Mouse (Mus musculus): Measurements from ENCODE around the gene Cyp4f13.

Cyp4f13 gene

DNA sequence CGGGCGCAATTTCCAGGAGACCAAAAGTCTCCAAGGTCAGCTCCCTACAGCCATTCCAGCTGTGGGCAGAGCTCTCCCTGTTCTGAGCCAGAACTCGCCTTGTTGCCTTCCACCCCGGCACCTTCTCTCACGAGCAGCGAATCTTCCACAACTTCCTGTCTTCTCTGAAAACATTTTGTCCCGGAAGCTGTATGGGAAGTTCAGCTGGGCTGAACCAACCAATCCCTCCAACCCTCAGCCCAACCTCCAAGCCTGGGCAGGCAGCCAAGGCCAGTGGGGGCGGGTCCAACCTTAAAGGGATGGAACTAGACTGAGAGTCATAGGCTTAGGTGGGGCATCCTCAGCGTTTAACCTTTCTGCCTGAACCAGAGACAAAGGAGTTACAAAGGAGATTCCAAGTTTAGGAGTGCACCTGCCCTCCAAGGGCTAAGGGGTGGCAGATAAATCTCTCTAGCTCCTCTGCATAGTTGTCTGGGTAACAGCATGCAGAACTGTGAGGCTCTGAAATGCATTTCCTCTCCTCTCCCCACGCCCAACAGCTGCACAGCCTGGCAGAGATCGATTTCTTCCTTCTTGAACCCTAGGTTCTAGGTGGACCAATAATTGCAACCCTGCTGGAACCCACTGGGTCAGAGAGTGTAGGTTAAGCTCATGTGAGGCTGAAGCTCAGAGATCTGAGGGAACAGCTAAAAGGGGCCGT lies at the start of gene Cyp4f13:
Gene Cyp4f13 (minus strand): TSS at position 188 of the 700 bp plus-strand sequence.
- DNase-seq = peak; percentile 99

DNA sequence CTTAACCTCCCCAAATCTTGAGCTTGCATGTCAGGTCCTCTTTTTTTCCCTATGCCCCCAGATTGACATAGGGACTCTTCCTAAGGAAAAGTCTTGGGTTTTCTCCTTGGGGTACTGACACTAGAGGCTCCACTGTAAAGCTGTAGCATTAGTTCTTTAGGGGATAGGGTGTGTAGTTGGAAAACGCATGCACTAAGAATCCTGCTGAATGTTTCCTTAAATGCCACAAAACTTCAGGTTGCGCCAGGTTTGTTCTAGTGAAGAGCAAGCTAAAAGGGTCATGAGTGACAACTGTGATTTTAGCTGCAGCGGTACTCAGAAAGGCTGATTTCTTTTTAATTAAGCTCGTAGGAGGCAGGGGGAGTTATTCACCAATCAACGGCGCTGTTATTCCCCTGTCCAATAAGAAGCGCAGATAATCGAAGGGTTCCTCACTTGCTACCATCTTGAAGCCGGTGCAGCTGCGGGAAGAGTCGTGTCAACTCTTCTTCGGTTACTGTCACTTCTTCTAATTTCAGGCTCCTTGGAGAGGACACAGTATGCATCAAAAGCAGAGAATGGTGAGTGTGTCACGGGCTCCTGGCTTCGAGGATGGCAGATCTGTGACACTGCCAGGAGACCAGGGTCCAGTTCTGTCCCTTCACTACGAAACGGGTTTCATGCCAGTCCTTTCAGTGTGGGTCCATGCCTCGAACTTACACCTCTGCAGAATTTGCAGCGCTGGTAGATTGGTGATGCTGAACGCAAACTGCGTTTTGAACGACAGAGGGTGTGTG lies 45.7 kb upstream of the Cyp4f13 start, which contains the start of gene Zfp952:
Gene Zfp952 (plus strand): TSS at position 431 of the 776 bp plus-strand sequence.
- peak; percentile 88 for DNase-seq

GRCm38 (mm10) chr17:32991965-32992698 lies 44.9 kb upstream of the Cyp4f13 start:
- no peak for DNase-seq

- no peak for DNase-seq
Measured at GRCm38 (mm10) chr17:32986301-32986700, 39.1 kb upstream of the Cyp4f13 start.

GRCm38 (mm10) chr17:32981361-32981760 lies 34.2 kb upstream of the Cyp4f13 start:
- DNase-seq = no peak

GRCm38 (mm10) chr17:32965623-32966290 lies 18.6 kb upstream of the Cyp4f13 start, which contains the start of gene Zfp472:
Zfp472 (plus strand) TSS chr17:32965814.
- peak; percentile 93 for DNase-seq

GRCm38 (mm10) chr17:32965253-32965622 lies 18.0 kb upstream of the Cyp4f13 start:
- DNase-seq = no peak

- DNase-seq = peak; percentile 86
Measured at GRCm38 (mm10) chr17:32951441-32951840, 4.2 kb upstream of the Cyp4f13 start.

DNA sequence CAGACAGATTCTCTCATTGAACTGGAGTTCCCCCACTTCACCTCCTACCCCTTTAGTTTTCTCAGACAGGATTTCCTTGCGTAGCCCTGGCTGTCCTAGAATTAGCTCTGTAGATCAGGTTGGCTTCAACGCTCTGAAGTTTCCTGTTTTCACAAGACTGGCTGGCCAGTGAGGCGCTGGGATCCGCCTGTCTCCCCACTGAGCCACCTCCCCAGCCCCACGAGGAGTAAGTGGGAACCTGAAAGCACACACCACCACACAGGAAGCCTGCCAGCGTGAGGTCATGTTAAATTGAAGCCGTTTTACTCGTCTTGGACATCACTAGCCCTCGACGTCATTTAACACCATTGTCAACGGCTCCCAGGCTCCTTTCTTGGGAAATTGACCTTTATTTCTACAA lies 3.8 kb upstream of the Cyp4f13 start:
- no peak for DNase-seq

- DNase-seq = no peak
Measured at GRCm38 (mm10) chr17:32950136-32950535, 2.9 kb upstream of the Cyp4f13 start.

DNA sequence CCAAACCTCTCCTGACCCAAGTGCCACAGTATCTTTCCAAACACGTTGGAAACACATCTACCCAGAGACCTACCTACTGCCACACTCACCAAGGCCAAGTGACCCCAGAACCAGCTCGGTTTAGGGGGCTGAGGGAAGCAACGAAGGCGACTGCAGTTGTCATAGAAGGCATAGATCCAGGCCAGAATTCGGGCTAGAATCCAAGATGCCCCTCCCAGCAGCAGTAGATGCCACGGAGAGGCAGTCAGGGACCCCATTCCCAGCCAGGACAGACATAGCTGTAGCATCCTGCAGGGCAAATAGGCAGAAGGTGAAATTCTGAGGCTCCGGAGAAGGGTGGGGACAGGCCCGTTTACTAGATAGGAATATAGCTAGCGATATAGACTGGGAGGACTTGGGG lies 486 bp downstream of the Cyp4f13 start:
- no peak for DNase-seq

- no peak for DNase-seq
Measured at GRCm38 (mm10) chr17:32944402-32945035, 2.7 kb downstream of the Cyp4f13 start.

DNA sequence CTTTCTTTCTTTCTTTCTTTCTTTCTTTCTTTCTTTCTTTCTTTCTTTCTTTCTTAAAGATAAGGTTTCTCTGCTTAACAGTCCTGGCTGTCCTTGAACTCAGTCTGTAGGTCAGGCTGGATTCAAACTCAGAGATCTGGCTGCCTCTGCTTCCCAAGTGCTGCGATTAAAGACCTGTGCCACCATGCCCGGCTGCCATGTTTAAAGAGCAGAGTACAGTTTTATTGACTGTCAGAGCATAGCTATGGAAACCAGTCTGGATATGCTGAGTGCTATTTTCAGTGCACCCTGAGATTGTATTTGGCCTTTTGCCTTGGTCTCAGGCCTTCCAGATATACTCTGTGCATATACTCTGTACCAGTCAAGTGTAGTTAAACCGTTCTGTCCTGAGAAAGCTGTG lies 3.5 kb downstream of the Cyp4f13 start:
- DNase-seq = no peak

- no peak for DNase-seq
Measured at GRCm38 (mm10) chr17:32939831-32940230, 7.4 kb downstream of the Cyp4f13 start.

DNA sequence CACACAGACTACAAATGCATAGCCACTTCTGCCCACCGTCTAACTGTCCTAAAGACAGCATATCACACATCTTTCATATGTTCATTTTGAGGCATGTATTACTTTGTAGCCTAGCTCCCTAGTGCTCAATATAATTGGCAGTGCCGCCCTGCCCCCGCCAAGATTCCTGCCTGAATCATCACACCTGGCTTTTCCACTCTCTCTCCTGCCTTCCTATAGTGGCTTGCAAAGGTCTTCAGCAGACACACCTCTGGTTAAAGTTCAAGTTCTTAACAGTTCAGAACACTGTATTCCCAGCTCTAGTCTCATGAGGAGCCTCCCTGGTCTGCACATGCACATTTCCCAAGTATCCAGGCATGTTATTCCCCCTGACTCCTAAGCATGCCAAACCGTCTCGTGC lies 19.4 kb downstream of the Cyp4f13 start:
- DNase-seq = no peak

DNA sequence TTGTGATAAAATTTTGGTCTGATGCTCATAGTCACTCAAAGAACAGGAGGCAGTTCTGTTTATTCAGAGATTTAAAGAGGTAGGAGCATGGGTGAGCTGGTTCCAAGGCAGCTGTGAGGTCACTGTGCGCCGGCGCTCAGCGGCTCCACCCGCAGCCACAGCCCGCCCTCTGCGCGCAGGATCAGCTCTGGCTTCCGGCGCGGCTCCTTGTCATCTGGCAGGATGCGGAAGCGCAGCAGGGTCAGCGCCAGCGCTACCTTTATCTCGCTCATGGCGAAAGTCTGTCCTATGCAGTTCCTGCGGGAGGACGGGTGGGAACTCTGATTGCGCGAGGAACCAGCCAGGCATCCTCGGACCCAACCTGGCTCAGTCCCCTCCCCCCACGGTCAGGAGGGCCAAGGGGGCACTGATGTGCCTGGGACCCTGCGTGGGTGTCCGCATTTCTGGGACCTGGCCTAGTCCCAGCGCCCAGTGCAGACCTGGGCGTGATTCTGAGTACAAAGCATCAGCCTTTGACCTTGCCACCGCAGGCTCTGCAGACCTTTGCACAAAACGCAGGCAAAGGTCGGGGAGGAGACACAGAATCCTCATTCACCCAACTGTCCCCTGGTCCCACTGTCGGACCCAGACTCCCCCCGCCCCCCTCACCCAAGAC lies 22.4 kb downstream of the Cyp4f13 start:
- peak; percentile 74 for DNase-seq

GRCm38 (mm10) chr17:32923681-32924080 lies 23.5 kb downstream of the Cyp4f13 start:
- no peak for DNase-seq

DNA sequence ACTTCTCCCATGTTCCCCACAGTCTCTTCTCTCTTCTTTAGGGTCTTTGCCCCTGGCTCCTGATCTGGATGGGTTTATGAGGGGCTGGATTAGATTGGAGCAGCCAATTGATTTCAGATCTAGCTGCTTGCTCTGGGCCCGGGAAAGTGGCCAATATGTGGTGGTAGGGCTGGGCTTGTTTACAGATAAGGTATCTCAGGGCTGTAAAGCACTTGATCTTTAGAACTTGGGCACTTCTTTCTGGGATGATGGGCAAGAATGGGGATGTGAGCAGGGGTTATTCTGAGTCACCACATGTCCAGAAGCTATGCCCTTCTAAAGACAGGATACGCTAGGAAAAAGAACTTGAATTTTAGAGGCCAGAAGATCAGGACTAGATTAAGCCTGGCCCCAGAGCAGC lies 28.1 kb downstream of the Cyp4f13 start:
- DNase-seq = no peak

GRCm38 (mm10) chr17:32917131-32917530 lies 30.1 kb downstream of the Cyp4f13 start, which contains the start of gene Cyp4f14:
Cyp4f14 (minus strand) TSS chr17:32917342.
- peak; percentile 67 for DNase-seq

DNA sequence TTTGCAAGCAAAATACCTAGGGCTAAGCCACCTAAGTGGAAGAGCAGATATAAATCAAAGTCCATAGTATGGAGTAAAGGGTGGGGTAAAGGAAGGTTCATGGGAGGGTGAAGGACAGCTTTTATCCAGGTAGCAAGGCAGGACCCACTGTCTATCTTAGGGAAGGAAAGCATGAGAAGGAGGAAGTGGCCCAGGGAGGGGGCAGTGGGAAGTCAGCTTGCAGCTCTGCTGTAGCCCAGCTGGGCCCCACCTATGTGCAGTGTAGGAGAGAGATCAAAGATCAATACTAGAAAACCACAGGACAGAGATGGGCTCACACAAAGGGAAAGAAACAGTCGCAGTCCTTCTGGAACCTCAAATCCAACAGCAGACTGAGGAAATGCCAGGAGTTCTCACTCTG lies 31.1 kb downstream of the Cyp4f13 start:
- no peak for DNase-seq

GRCm38 (mm10) chr17:32906172-32906571 lies 41.0 kb downstream of the Cyp4f13 start:
- no peak for DNase-seq

DNA sequence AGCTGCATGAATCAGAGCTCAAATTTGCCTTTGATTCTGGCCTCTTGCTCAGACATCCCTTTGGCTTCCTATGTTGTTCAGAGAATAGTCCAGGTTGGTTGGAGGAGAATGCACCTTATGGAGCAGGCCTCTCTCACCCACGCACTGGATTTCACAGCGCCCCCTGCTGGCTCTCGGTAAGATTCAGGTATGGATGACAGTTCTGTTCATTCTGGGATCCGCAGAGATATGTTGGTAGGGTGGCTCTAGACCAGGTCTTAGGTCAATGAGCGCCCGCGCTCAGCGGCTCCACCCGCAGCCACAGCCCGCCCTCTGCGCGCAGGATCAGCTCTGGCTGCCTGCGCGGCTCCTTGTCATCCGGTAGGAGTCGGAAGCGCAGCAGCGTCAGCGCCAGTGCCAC lies 42.0 kb downstream of the Cyp4f13 start:
- peak; percentile 71 for DNase-seq

Data from kidney, adult 18-20 months (tissue).